Mouse (Mus musculus): ENCODE data around the gene Tomm34. TPM values are rescaled to one million over a fixed set of nuclear protein-coding genes. Genes with fewer than 3 reads are reported as not detected.
A peak's percentile ranks its signal among the peaks of the same experiment; 100 is the strongest.

Gene Tomm34
- polyA plus RNA-seq, 1 experiment from 2014 or later: 55.8 TPM

DNA sequence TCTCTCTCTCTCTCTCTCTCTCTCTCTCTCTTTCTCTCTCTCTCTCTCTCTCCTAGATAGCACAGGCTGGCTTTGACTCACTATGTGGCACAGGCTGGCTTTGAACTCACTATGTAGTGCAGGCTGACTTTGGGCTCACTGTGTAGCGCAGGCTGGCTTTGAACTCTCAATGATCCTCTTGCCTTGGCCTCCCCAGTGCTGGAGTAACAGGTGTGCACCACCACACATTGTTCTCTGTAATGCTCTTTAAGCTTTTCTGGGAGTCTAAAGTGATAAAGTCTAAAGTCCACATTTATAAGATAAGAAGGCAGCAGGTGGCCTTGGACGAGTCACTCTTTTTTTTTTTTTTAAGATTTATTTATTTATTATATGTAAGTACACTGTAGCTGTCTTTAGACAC, 29.4 kb downstream of the Tomm34 start:
- Histone ChIP-seq H3K9ac (ENCODE audit: low read depth, low read length) (no peak overlapping the region), H3K36me3 (ENCODE audit: control insufficient read depth, insufficient read depth, low read length) (no peaks in the 10 kb centered on the region), H3K27ac (replicated peaks; ENCODE audit: low read depth, low read length) (no peak overlapping the region), H3K27me3 (replicated peaks; ENCODE audit: control insufficient read depth, insufficient read depth, low read length) (no peaks in the 10 kb centered on the region), H3K9me3 (ENCODE audit: control insufficient read depth, low read length) (no peaks in the 10 kb centered on the region), H3K4me2 (ENCODE audit: low read depth, low read length) (no peak overlapping the region), H3K4me1 (ENCODE audit: control insufficient read depth, insufficient read depth, low read length) (no peaks in the 10 kb centered on the region), H3K4me3 (ENCODE audit: low read depth, low read length) (no peak overlapping the region)
- ATAC-seq (ENCODE audit: low read depth) (no peak), DNase-seq (ENCODE audit: low spot score) (no peak)
- 88% methylated on average over 2 of the region's 2 CpGs for WGBS

DNA sequence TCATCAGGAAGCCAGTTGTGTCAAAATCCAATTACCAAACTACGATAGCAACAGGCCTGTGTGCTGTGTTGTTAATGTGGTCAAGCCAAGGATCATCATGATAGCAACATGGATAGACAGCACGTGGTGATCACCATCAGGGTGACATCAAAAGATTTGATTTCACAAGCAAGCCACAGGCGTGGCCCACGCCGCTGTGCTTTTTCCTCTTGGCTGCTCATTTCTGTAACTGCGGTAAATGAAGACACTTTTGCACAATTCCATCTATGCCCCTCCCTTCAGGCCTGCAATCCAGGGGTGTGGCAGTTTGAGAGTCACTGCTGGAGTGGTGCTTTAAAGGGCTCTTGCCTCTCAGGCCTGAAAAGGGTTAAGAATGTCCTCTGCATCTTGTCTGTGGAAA, 30.0 kb downstream of the Tomm34 start:
- Histone ChIP-seq H3K4me1 (ENCODE audit: control insufficient read depth, insufficient read depth, low read length) (no peaks in the 10 kb centered on the region), H3K36me3 (ENCODE audit: control insufficient read depth, insufficient read depth, low read length) (no peaks in the 10 kb centered on the region), H3K4me2 (ENCODE audit: low read depth, low read length) (no peak overlapping the region), H3K4me3 (ENCODE audit: low read depth, low read length) (no peak overlapping the region), H3K9me3 (ENCODE audit: control insufficient read depth, low read length) (no peaks in the 10 kb centered on the region), H3K9ac (ENCODE audit: low read depth, low read length) (no peak overlapping the region), H3K27ac (replicated peaks; ENCODE audit: low read depth, low read length) (no peak overlapping the region), H3K27me3 (replicated peaks; ENCODE audit: control insufficient read depth, insufficient read depth, low read length) (no peaks in the 10 kb centered on the region)
- DNase-seq (ENCODE audit: low spot score): no peak
- ATAC-seq (ENCODE audit: low read depth): no peak
- WGBS: 83% methylated on average over 6 of the region's 6 CpGs

DNA sequence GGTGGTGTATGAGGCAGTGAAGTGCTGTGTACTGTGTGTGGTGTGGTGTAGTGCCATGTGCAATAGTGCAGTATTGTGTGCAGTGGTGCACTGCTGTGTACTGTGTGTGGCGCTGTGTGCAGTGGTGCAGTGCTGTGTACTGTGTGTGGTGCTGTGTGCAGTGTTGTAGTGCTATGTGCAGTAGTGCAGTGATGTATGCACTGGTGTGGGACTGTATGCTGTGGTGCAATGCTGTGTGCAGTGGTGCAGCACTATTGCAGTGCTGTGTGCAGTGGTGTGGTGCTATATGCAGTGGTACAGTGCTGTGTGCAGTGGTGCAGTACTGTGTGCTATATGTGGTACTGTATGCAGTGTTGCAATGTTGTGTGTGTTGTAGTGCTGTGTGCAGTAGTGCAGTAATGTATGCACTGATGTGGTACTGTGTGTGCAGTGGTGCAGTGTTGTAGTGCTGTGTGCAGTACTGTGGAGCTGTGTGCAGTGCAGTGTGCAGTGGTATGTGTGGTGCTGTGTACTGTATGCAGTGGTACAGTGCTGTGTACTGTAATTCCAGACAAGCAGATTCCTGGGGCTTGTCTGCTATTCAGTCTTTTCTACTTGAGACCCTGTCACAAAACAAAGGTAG, 32.5 kb downstream of the Tomm34 start:
- ATAC-seq (ENCODE audit: low read depth) (no peak), DNase-seq (ENCODE audit: low spot score) (no peak)
- H3K4me2 ChIP-seq (ENCODE audit: low read depth, low read length): no peak overlapping the region
- H3K36me3 ChIP-seq (ENCODE audit: control insufficient read depth, insufficient read depth, low read length): no peaks in the 10 kb centered on the region
- no peaks in the 10 kb centered on the region for H3K27me3 ChIP-seq (replicated peaks; ENCODE audit: control insufficient read depth, insufficient read depth, low read length)
- no peak overlapping the region for H3K4me3 ChIP-seq (ENCODE audit: low read depth, low read length)
- WGBS: 93% methylated on average over 1 of the region's 1 CpGs
- H3K9me3 ChIP-seq (ENCODE audit: control insufficient read depth, low read length): no peaks in the 10 kb centered on the region
- no peak overlapping the region for H3K27ac ChIP-seq (replicated peaks; ENCODE audit: low read depth, low read length)
- no peak overlapping the region for H3K9ac ChIP-seq (ENCODE audit: low read depth, low read length)
- H3K4me1 ChIP-seq (ENCODE audit: control insufficient read depth, insufficient read depth, low read length): no peaks in the 10 kb centered on the region

DNA sequence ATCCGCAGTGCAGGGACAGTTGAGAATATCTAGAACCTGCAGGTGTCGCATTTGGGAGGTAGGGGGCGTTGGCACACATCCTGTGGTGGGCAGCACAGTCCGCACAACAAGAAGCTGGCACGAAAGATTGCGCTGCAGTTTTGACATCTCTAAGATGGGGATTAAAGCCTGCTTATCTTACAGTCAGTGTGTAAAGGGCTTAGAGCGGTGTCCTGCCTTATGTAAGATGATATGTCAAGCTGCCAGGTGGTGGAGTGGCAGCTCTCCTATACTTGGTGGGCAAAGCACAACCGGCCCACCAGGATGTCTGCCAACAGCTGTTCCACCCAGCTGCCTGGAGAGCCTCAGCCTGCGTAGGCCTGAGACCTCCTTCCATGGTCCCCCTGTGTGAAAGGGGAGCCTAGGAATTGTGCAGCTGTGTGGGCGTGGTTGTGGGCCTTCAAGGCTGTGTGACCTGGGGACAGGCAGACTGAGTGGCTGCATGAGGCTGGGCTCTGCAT, 34.4 kb downstream of the Tomm34 start:
- 39% methylated on average over 10 of the region's 10 CpGs for WGBS
- ATAC-seq (ENCODE audit: low read depth): peak; percentile 95
- H3K27ac ChIP-seq (replicated peaks; ENCODE audit: low read depth, low read length): no peak overlapping the region

DNA sequence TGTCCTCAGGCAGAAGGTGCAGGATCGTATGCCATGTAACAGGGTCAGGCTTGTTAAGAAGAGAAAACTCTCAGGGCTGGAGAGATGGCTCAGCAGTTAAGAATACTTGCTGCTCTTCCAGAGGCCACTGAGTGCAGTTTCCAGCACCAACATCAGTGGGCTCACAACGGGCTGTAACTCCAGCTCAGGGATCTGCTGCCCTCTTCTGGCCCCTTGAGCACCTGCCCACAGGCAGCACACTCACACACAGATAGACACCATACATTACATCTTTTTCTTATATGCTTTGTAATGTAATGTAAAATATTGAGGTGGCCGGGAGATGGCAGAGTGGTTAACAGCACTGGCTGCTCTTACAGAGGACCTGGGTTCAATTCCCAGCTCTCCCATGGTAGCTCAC, 38.0 kb downstream of the Tomm34 start:
- ATAC-seq (ENCODE audit: low read depth) (no peak), DNase-seq (ENCODE audit: low spot score) (no peak)
- no peak overlapping the region for H3K4me2 ChIP-seq (ENCODE audit: low read depth, low read length)
- 0 out of 2 replicates have a peak, but pooled peaks cover 1% of the 10 kb centered on the region for H3K4me1 ChIP-seq (ENCODE audit: control insufficient read depth, insufficient read depth, low read length)
- no peak overlapping the region for H3K9ac ChIP-seq (ENCODE audit: low read depth, low read length)
- no peaks in the 10 kb centered on the region for H3K36me3 ChIP-seq (ENCODE audit: control insufficient read depth, insufficient read depth, low read length)
- H3K27ac ChIP-seq (replicated peaks; ENCODE audit: low read depth, low read length): no peak overlapping the region
- H3K4me3 ChIP-seq (ENCODE audit: low read depth, low read length): no peak overlapping the region
- no peaks in the 10 kb centered on the region for H3K27me3 ChIP-seq (replicated peaks; ENCODE audit: control insufficient read depth, insufficient read depth, low read length)
- 99% methylated on average over 3 of the region's 3 CpGs for WGBS
- H3K9me3 ChIP-seq (ENCODE audit: control insufficient read depth, low read length): no peaks in the 10 kb centered on the region

More for the DNA sequence above, 34.4 kb downstream of the Tomm34 start:
- Histone ChIP-seq H3K9me3 (ENCODE audit: control insufficient read depth, low read length) (no peaks in the 10 kb centered on the region), H3K4me1 (ENCODE audit: control insufficient read depth, insufficient read depth, low read length) (no peaks in the 10 kb centered on the region), H3K4me2 (ENCODE audit: low read depth, low read length) (no peak overlapping the region), H3K36me3 (ENCODE audit: control insufficient read depth, insufficient read depth, low read length) (no peaks in the 10 kb centered on the region), H3K9ac (ENCODE audit: low read depth, low read length) (no peak overlapping the region), H3K27me3 (replicated peaks; ENCODE audit: control insufficient read depth, insufficient read depth, low read length) (no peaks in the 10 kb centered on the region), H3K4me3 (ENCODE audit: low read depth, low read length) (no peak overlapping the region)
- DNase-seq (ENCODE audit: low spot score): peak; percentile 91

DNA sequence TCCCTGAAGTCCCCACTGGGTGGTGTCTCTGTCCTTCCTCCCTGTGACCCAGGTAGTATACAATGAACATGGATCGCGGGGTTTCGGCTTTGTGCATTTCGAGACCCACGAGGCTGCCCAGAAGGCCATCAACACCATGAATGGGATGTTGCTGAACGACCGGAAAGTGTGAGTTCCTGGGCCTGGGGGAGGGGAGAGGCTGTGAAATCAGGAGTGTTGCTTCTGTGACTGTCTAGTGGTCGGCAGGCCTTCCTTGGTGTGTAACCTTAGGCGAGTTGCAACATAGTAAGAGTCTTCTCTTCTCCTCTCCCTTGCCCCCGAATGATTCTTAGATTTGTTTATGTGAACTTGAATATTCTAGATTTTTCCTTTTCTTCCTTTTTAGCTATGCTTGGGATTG, 39.8 kb downstream of the Tomm34 start:
- no peak for DNase-seq (ENCODE audit: low spot score)
- Histone ChIP-seq H3K27me3 (replicated peaks; ENCODE audit: control insufficient read depth, insufficient read depth, low read length) (no peaks in the 10 kb centered on the region), H3K4me1 (ENCODE audit: control insufficient read depth, insufficient read depth, low read length) (0 out of 2 replicates have a peak, but pooled peaks cover 4% of the 10 kb centered on the region), H3K9me3 (ENCODE audit: control insufficient read depth, low read length) (no peaks in the 10 kb centered on the region), H3K27ac (replicated peaks; ENCODE audit: low read depth, low read length) (no peak overlapping the region), H3K9ac (ENCODE audit: low read depth, low read length) (no peak overlapping the region), H3K4me3 (ENCODE audit: low read depth, low read length) (no peak overlapping the region), H3K4me2 (ENCODE audit: low read depth, low read length) (no peak overlapping the region), H3K36me3 (ENCODE audit: control insufficient read depth, insufficient read depth, low read length) (no peaks in the 10 kb centered on the region)
- WGBS: 66% methylated on average over 10 of the region's 10 CpGs
- no peak for ATAC-seq (ENCODE audit: low read depth)

DNA sequence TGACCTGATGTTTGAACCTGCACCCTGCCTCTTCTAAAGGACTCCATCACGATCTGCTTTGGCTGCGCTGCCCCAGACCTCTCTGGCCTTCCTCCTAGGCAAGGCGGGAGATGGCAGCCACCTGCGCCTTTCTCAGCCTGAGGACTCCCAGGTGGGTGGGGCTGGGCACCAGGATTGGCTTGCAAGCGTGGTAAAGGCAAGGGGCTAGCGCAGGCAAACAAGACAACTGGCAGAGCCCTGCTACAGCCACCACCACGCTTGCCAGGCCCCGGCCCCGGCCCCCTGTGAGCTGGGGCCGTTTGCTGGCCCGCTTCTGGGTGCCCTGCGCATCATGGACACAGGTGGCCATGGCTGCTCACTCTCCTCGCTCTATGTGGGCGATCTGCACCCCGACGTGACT, 45.8 kb downstream of the Tomm34 start, which contains the start of gene Pabpc1l:
Gene Pabpc1l, plus strand, starts transcription at position 301 of the 400 bp plus-strand sequence.
- no peak for DNase-seq (ENCODE audit: low spot score)
- H3K27me3 ChIP-seq (replicated peaks; ENCODE audit: control insufficient read depth, insufficient read depth, low read length): no peaks in the 10 kb centered on the region
- no peak for ATAC-seq (ENCODE audit: low read depth)
- no peak within 1 kb of the TSS for H3K4me2 ChIP-seq (ENCODE audit: low read depth, low read length)
- no peak within 1 kb of the TSS for H3K4me3 ChIP-seq (ENCODE audit: low read depth, low read length)
- 0 out of 2 replicates have a peak, but pooled peaks cover 2% of the 10 kb centered on the region for H3K36me3 ChIP-seq (ENCODE audit: control insufficient read depth, insufficient read depth, low read length)
- H3K4me1 ChIP-seq (ENCODE audit: control insufficient read depth, insufficient read depth, low read length): 0 out of 2 replicates have a peak, but pooled peaks cover 4% of the 10 kb centered on the region
- H3K27ac ChIP-seq (replicated peaks; ENCODE audit: low read depth, low read length): no peak within 1 kb of the TSS
- no peaks in the 10 kb centered on the region for H3K9me3 ChIP-seq (ENCODE audit: control insufficient read depth, low read length)
- no peak within 1 kb of the TSS for H3K9ac ChIP-seq (ENCODE audit: low read depth, low read length)
- WGBS: 88% methylated on average over 16 of the region's 16 CpGs

DNA sequence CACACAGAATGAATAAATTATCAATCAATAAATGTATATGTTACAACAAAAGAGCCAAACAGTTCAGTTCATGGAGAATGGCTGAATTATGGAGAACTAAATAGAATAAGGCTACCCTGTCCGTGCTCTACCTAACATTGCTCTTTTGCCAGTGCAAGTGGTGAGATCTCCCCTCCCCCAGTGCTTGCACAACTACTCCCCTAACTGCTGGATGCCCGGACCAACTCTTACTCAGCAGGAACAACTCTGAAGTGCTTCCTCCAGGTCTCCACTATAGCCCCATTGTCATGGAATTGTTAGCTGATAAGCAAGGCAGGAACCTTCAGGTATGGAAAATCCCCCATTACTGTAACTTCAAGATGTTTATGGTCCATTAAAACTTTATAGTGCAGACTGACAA, 48.9 kb downstream of the Tomm34 start:
- Histone ChIP-seq H3K36me3 (ENCODE audit: control insufficient read depth, insufficient read depth, low read length) (peaks cover 31% of the 10 kb centered on the region), H3K27me3 (replicated peaks; ENCODE audit: control insufficient read depth, insufficient read depth, low read length) (no peaks in the 10 kb centered on the region), H3K9ac (ENCODE audit: low read depth, low read length) (no peak overlapping the region), H3K4me1 (ENCODE audit: control insufficient read depth, insufficient read depth, low read length) (no peaks in the 10 kb centered on the region), H3K9me3 (ENCODE audit: control insufficient read depth, low read length) (no peaks in the 10 kb centered on the region), H3K4me2 (ENCODE audit: low read depth, low read length) (no peak overlapping the region), H3K27ac (replicated peaks; ENCODE audit: low read depth, low read length) (no peak overlapping the region), H3K4me3 (ENCODE audit: low read depth, low read length) (no peak overlapping the region)
- DNase-seq (ENCODE audit: low spot score): no peak
- 57% methylated on average over 2 of the region's 2 CpGs for WGBS
- ATAC-seq (ENCODE audit: low read depth): no peak

DNA sequence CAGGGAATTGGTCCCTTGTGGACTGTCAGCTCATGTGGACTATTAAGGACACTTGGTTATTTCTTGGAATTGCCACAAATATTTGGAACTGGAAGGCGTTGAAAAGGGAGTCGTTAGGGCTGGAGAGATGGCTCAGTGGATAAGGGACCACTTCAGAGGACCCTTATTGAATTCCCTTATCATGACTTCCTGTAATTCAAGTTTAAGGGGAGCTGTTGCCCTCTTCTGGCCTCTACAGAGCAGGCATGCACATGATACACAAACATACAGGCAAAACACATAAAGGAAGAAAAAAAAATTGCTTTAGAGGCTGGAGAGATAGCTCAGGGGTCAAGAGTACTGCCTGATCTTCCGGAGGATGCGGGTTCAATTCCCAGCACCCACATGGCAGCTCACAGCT, 51.0 kb downstream of the Tomm34 start:
- Histone ChIP-seq H3K36me3 (ENCODE audit: control insufficient read depth, insufficient read depth, low read length) (peaks cover 53% of the 10 kb centered on the region), H3K4me3 (ENCODE audit: low read depth, low read length) (no peak overlapping the region), H3K27ac (replicated peaks; ENCODE audit: low read depth, low read length) (no peak overlapping the region), H3K9ac (ENCODE audit: low read depth, low read length) (no peak overlapping the region), H3K27me3 (replicated peaks; ENCODE audit: control insufficient read depth, insufficient read depth, low read length) (no peaks in the 10 kb centered on the region), H3K4me2 (ENCODE audit: low read depth, low read length) (no peak overlapping the region), H3K9me3 (ENCODE audit: control insufficient read depth, low read length) (no peaks in the 10 kb centered on the region), H3K4me1 (ENCODE audit: control insufficient read depth, insufficient read depth, low read length) (no peaks in the 10 kb centered on the region)
- 92% methylated on average over 4 of the region's 4 CpGs for WGBS
- DNase-seq (ENCODE audit: low spot score) (no peak), ATAC-seq (ENCODE audit: low read depth) (no peak)
